Mouse (Mus musculus): ENCODE measurements around the gene Tmem132e. TPM values are rescaled to one million over a fixed set of nuclear protein-coding genes. Genes with fewer than 3 reads are reported as not detected.

The Tmem132e gene
- polyA plus RNA-seq, 1 experiment from 2014 or later, result 0.04 TPM

DNA sequence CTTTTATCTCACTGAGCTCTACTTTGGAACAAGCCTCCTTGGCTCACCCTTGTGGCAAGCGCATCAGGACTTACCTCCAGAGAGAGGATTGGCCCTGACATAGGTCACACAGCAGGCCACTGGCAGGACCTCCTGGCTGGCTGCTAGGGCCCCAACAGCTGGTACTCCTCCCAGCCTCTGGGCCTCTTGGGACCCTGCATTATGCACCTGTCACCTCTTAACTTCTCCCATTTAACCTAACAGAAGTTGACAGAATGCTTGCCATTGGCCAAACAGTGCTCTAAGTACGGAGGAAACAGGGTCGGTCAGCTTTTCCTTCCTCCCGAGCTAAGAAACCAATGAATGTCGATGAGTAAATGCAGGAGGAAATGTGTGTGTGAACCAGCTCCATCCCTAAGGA, 33.2 kb downstream of the Tmem132e start:
- Histone ChIP-seq H3K9me3 (ENCODE audit: control insufficient read depth, low read length) (no peaks in the 10 kb centered on the region), H3K27me3 (ENCODE audit: control insufficient read depth, insufficient read depth, low read depth, low read length) (no peaks in the 10 kb centered on the region), H3K36me3 (ENCODE audit: control insufficient read depth, insufficient read depth, low read length) (no peaks in the 10 kb centered on the region), H3K4me2 (ENCODE audit: low read depth, low read length) (no peak overlapping the region), H3K4me3 (ENCODE audit: low read length) (no peak overlapping the region), H3K9ac (ENCODE audit: low read length) (no peak overlapping the region), H3K27ac (ENCODE audit: low read length) (no peak overlapping the region), H3K4me1 (replicated peaks; ENCODE audit: control insufficient read depth, insufficient read depth, low read length) (no peaks in the 10 kb centered on the region)
- ATAC-seq (ENCODE audit: low read depth), result no peak
- WGBS, result 59% methylated on average over 5 of the region's 5 CpGs

DNA sequence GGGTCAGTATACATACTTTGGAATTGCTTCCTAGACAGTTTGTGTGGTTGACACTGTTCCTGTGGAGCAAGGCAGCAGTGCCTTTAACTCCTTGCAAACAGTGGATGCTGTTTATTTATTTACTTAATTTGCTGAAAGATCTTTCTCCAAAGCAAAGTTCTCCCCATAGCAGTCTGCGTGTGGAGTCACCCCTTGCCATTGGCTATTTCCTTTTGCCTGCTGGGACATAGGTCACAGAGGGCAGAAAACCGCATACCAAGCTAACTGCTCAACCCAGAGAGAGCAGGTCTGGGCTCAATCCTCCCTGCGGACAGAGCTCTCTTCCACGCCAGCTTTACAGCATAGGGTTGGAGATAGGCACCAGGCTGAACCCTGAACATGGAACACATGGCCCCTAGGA, 34.8 kb downstream of the Tmem132e start:
- H3K9ac ChIP-seq (ENCODE audit: low read length), result no peak overlapping the region
- H3K9me3 ChIP-seq (ENCODE audit: control insufficient read depth, low read length), result no peaks in the 10 kb centered on the region
- no peaks in the 10 kb centered on the region for H3K27me3 ChIP-seq (ENCODE audit: control insufficient read depth, insufficient read depth, low read depth, low read length)
- no peaks in the 10 kb centered on the region for H3K36me3 ChIP-seq (ENCODE audit: control insufficient read depth, insufficient read depth, low read length)
- 21% methylated on average over 4 of the region's 4 CpGs for WGBS
- no peak overlapping the region for H3K4me2 ChIP-seq (ENCODE audit: low read depth, low read length)
- H3K27ac ChIP-seq (ENCODE audit: low read length), result no peak overlapping the region
- ATAC-seq (ENCODE audit: low read depth), result no peak
- no peak overlapping the region for H3K4me3 ChIP-seq (ENCODE audit: low read length)
- no peaks in the 10 kb centered on the region for H3K4me1 ChIP-seq (replicated peaks; ENCODE audit: control insufficient read depth, insufficient read depth, low read length)

DNA sequence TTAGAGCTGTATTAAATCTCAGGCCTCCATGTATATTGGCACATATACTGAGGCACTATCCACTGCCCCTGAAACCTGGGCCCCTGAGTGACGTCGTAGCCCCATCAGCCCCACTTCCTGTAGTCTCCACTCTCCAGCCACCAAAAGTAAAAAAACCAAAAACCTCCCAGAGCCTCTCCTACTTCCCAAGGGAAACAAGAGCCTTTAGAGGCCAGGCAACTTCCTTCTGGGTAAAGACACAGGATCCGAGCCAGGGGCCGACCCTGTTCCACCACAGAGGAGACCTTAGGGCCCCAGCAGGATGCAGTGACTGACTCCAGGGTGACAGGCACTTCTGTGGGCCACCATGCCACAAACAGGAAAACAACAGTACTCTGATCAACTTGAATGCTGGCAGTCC, 40.1 kb downstream of the Tmem132e start:
- no peak overlapping the region for H3K9ac ChIP-seq (ENCODE audit: low read length)
- H3K27me3 ChIP-seq (ENCODE audit: control insufficient read depth, insufficient read depth, low read depth, low read length), result peaks cover 13% of the 10 kb centered on the region
- H3K4me3 ChIP-seq (ENCODE audit: low read length), result no peak overlapping the region
- no peaks in the 10 kb centered on the region for H3K36me3 ChIP-seq (ENCODE audit: control insufficient read depth, insufficient read depth, low read length)
- no peak overlapping the region for H3K4me2 ChIP-seq (ENCODE audit: low read depth, low read length)
- no peak overlapping the region for H3K27ac ChIP-seq (ENCODE audit: low read length)
- WGBS, result 35% methylated on average over 4 of the region's 4 CpGs
- H3K4me1 ChIP-seq (replicated peaks; ENCODE audit: control insufficient read depth, insufficient read depth, low read length), result no peaks in the 10 kb centered on the region
- ATAC-seq (ENCODE audit: low read depth), result no peak
- no peaks in the 10 kb centered on the region for H3K9me3 ChIP-seq (ENCODE audit: control insufficient read depth, low read length)

DNA sequence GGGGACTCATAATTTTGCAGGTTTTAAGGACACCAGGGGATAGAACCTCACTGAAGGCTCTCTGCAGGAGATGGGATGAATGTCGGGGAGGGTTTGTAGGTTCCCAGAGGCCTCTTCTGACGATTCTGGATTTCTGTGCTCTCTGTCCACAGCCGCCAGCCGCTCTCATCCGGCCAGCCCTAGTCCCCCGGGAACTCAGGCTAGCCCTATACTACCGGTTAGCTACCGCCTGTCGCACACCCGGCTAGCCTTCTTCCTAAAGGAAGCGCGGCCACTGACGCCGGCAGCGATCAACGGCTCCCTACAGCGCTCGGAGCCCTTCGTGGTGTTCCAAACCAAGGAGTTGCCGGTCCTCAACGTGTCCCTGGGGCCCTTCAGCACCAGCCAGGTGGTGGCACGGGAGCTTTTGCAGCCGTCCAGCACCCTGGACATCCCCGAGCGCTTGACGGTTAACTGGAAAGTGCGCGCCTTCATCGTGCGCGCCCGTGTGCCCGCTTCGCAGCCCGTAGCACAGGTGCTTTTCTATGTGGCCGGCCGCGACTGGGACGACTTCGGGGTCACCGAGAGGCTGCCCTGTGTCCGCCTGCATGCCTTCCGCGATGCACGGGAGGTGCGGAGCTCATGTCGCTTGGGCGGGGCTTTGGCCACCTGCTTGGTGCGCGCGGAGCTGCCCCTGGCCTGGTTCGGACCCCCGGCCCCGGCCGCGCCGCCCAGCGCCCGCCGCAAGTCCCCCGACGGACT, 45.6 kb downstream of the Tmem132e start:
- peak overlapping the region; percentile 31 for H3K4me3 ChIP-seq (ENCODE audit: low read length)
- under 1% methylated on average over 59 of the region's 62 CpGs for WGBS

DNA sequence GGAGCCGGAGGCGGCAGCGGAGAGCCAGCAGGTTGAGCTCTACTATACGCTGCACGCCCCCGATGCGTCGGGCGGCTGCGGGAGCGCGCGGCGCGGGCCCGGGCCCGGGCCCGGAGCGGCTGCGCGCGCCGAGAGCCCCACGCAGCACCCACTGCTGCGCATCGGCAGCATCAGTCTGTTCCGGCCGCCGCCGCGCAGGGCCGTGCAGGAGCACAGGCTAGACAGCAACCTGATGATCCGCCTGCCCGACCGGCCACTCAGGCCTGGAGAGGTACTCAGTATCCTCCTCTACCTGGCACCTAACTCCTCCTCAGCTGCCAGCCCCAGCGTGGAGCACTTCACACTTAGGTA, 46.1 kb downstream of the Tmem132e start:
- H3K9ac ChIP-seq (ENCODE audit: low read length), result no peak overlapping the region
- H3K27ac ChIP-seq (ENCODE audit: low read length), result no peak overlapping the region
- ATAC-seq (ENCODE audit: low read depth), result no peak
- H3K4me3 ChIP-seq (ENCODE audit: low read length), result peak overlapping the region; percentile 31
- H3K4me1 ChIP-seq (replicated peaks; ENCODE audit: control insufficient read depth, insufficient read depth, low read length), result no peaks in the 10 kb centered on the region
- no peaks in the 10 kb centered on the region for H3K9me3 ChIP-seq (ENCODE audit: control insufficient read depth, low read length)
- H3K36me3 ChIP-seq (ENCODE audit: control insufficient read depth, insufficient read depth, low read length), result no peaks in the 10 kb centered on the region
- H3K4me2 ChIP-seq (ENCODE audit: low read depth, low read length), result peak overlapping the region; percentile 41
- peaks cover 44% of the 10 kb centered on the region for H3K27me3 ChIP-seq (ENCODE audit: control insufficient read depth, insufficient read depth, low read depth, low read length)
- WGBS, result under 1% methylated on average over 30 of the region's 36 CpGs

More for the DNA sequence above, 45.6 kb downstream of the Tmem132e start:
- Histone ChIP-seq H3K9me3 (ENCODE audit: control insufficient read depth, low read length) (no peaks in the 10 kb centered on the region), H3K27me3 (ENCODE audit: control insufficient read depth, insufficient read depth, low read depth, low read length) (peaks cover 44% of the 10 kb centered on the region), H3K4me1 (replicated peaks; ENCODE audit: control insufficient read depth, insufficient read depth, low read length) (no peaks in the 10 kb centered on the region), H3K4me2 (ENCODE audit: low read depth, low read length) (peak overlapping the region; percentile 41), H3K9ac (ENCODE audit: low read length) (no peak overlapping the region), H3K27ac (ENCODE audit: low read length) (no peak overlapping the region), H3K36me3 (ENCODE audit: control insufficient read depth, insufficient read depth, low read length) (no peaks in the 10 kb centered on the region)
- no peak for ATAC-seq (ENCODE audit: low read depth)

DNA sequence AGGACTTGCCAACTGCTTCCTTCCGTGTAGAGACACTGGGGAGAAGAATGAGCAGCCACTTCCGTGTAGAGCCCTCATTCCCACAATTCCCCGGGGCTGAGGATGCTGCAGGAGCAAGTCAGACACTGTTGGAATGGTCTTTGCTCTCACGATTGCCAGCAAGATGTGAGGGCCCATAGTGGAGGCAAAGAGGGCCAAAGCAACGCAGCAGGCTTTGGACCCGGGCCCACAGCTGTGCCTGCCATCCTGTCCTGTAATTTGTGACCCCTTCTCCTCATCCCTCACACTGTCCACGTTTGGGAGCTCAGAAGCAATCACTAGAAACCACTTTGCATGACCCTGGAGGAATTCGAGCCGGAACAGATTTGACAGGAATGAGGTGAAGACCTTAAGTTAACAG, 59.8 kb downstream of the Tmem132e start:
- H3K4me1 ChIP-seq (replicated peaks; ENCODE audit: control insufficient read depth, insufficient read depth, low read length), result no peaks in the 10 kb centered on the region
- WGBS, result 29% methylated on average over 9 of the region's 9 CpGs
- peak; percentile 60; the same call in 1 of the 2 replicates for ATAC-seq (ENCODE audit: low read depth)

DNA sequence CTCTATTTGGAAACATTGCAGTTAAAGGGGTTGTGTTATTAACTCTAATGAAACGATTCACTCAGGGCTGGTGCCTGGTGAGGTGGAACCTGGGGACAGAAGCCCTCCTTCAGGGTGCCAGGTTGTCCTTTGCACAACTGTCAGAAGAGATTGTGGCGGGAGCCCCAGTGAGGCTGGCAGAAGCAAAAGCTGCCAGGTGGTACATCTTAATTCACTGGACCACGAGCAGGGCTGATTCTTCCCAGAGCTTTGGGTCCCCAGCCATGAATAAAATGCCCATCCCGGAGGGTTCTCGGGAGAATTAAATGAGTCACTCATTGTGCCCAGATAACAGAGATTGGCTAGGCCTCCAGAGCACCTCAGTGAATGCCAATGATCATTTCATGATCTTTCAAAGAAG, 63.8 kb downstream of the Tmem132e start:
- Histone ChIP-seq H3K4me3 (ENCODE audit: low read length) (no peak overlapping the region), H3K4me2 (ENCODE audit: low read depth, low read length) (no peak overlapping the region), H3K27me3 (ENCODE audit: control insufficient read depth, insufficient read depth, low read depth, low read length) (no peaks in the 10 kb centered on the region), H3K9me3 (ENCODE audit: control insufficient read depth, low read length) (no peaks in the 10 kb centered on the region), H3K9ac (ENCODE audit: low read length) (no peak overlapping the region), H3K27ac (ENCODE audit: low read length) (no peak overlapping the region), H3K36me3 (ENCODE audit: control insufficient read depth, insufficient read depth, low read length) (no peaks in the 10 kb centered on the region), H3K4me1 (replicated peaks; ENCODE audit: control insufficient read depth, insufficient read depth, low read length) (no peaks in the 10 kb centered on the region)
- no peak for ATAC-seq (ENCODE audit: low read depth)
- 65% methylated on average over 5 of the region's 5 CpGs for WGBS

More for the DNA sequence above, 59.8 kb downstream of the Tmem132e start:
- Histone ChIP-seq H3K4me3 (ENCODE audit: low read length) (no peak overlapping the region), H3K27ac (ENCODE audit: low read length) (no peak overlapping the region), H3K27me3 (ENCODE audit: control insufficient read depth, insufficient read depth, low read depth, low read length) (no peaks in the 10 kb centered on the region), H3K9me3 (ENCODE audit: control insufficient read depth, low read length) (no peaks in the 10 kb centered on the region), H3K36me3 (ENCODE audit: control insufficient read depth, insufficient read depth, low read length) (no peaks in the 10 kb centered on the region), H3K4me2 (ENCODE audit: low read depth, low read length) (no peak overlapping the region), H3K9ac (ENCODE audit: low read length) (no peak overlapping the region)

DNA sequence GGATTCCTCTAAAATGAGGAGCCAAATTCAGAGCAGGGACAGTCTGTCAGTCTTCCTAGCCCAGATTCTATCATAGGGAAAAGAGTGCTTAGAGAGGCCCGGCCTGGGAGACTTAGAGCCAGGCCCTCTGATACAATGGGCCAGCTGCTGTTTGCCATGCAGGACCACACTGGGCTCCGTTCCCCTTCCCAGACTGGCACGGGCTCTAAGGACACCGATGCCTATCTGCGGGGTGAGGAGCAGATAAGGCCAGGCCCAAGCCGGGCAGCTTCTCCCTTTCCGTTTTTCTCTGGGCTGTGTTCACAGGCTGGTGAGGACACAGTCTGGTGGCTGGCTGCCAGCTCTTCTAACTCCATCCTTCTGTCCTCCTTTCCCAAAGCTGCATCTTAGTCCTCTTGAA, 64.5 kb downstream of the Tmem132e start:
- no peak overlapping the region for H3K4me2 ChIP-seq (ENCODE audit: low read depth, low read length)
- no peak overlapping the region for H3K27ac ChIP-seq (ENCODE audit: low read length)
- H3K4me3 ChIP-seq (ENCODE audit: low read length), result no peak overlapping the region
- no peaks in the 10 kb centered on the region for H3K9me3 ChIP-seq (ENCODE audit: control insufficient read depth, low read length)
- WGBS, result 63% methylated on average over 7 of the region's 7 CpGs
- no peaks in the 10 kb centered on the region for H3K36me3 ChIP-seq (ENCODE audit: control insufficient read depth, insufficient read depth, low read length)
- no peak overlapping the region for H3K9ac ChIP-seq (ENCODE audit: low read length)
- ATAC-seq (ENCODE audit: low read depth), result no peak
- H3K27me3 ChIP-seq (ENCODE audit: control insufficient read depth, insufficient read depth, low read depth, low read length), result no peaks in the 10 kb centered on the region
- no peaks in the 10 kb centered on the region for H3K4me1 ChIP-seq (replicated peaks; ENCODE audit: control insufficient read depth, insufficient read depth, low read length)

DNA sequence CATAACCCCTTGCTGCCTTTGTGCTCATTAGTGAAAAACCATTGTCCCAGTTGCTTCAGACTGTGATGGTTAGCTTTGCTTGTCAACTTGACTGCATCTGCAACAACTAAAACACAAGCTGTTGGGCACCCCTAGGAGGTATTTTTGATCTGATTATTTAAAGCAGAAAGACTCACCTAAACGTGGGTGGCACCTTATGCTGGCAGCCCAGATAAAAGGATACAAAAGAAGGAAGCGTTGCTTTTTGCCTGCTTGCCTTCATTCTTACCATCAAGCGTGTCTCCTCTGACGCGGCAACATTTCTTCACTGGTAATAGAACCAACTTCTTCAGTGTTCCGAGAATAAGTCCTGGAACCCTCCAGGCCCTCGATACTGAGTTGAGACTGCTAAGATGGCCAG, 72.6 kb downstream of the Tmem132e start:
- 80% methylated on average over 7 of the region's 7 CpGs for WGBS
- ATAC-seq (ENCODE audit: low read depth), result no peak
- Histone ChIP-seq H3K4me2 (ENCODE audit: low read depth, low read length) (no peak overlapping the region), H3K9me3 (ENCODE audit: control insufficient read depth, low read length) (no peaks in the 10 kb centered on the region), H3K4me3 (ENCODE audit: low read length) (no peak overlapping the region), H3K9ac (ENCODE audit: low read length) (no peak overlapping the region), H3K27ac (ENCODE audit: low read length) (no peak overlapping the region), H3K4me1 (replicated peaks; ENCODE audit: control insufficient read depth, insufficient read depth, low read length) (no peaks in the 10 kb centered on the region), H3K27me3 (ENCODE audit: control insufficient read depth, insufficient read depth, low read depth, low read length) (no peaks in the 10 kb centered on the region), H3K36me3 (ENCODE audit: control insufficient read depth, insufficient read depth, low read length) (no peaks in the 10 kb centered on the region)

DNA sequence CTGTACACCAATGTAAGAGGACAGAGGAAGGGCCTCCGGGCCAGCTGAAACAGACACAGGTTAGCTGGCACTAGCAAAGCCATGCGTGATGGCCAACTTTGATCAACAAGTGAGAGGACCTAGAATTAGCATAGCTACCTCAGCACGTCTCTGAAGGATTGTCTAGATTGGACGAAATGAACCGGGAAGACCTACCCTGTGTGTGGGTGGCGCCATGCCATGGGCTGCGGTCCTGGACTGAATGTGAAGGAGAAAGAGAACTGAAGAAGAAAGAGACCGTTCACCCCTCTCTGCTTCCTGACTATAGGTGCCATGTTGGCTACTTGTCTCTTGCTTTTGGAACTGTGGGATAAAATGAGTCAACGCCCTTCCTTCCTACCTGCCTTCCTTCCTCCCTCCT, 76.8 kb downstream of the Tmem132e start:
- no peak overlapping the region for H3K4me2 ChIP-seq (ENCODE audit: low read depth, low read length)
- ATAC-seq (ENCODE audit: low read depth), result no peak

More for the DNA sequence above, 76.8 kb downstream of the Tmem132e start:
- Histone ChIP-seq H3K9me3 (ENCODE audit: control insufficient read depth, low read length) (no peaks in the 10 kb centered on the region), H3K4me3 (ENCODE audit: low read length) (no peak overlapping the region), H3K36me3 (ENCODE audit: control insufficient read depth, insufficient read depth, low read length) (no peaks in the 10 kb centered on the region), H3K4me1 (replicated peaks; ENCODE audit: control insufficient read depth, insufficient read depth, low read length) (no peaks in the 10 kb centered on the region), H3K27me3 (ENCODE audit: control insufficient read depth, insufficient read depth, low read depth, low read length) (no peaks in the 10 kb centered on the region), H3K27ac (ENCODE audit: low read length) (no peak overlapping the region), H3K9ac (ENCODE audit: low read length) (no peak overlapping the region)
- 89% methylated on average over 9 of the region's 9 CpGs for WGBS

All from lung, embryonic 16.5 days (tissue).